Mouse (Mus musculus) heart, postnatal 36 days (tissue): ENCODE data around the gene Crebzf. TPM values are rescaled to one million over a fixed set of nuclear protein-coding genes. Genes with fewer than 3 reads are reported as not detected.

ENCODE experiments used
- DNase-seq, 2 experiments: peaks; one replicate each; pipeline ENCODE4 v3.0.0; 2021 to 2022
- intact Hi-C: fragments of 180-260 bp; cut with DNase I; formaldehyde crosslinking; loops from one replicate; pipeline ENCODE4 v1.15.1; 2025
- total RNA-seq, 2 experiments: library from RNA; stranded (reverse); gene quantifications; 2 replicates each; pipeline ENCODE4 v1.2.3; 2021

Crebzf gene
- total RNA-seq, result 10 to 100 TPM; 18.5 to 21.5 TPM

DNA sequence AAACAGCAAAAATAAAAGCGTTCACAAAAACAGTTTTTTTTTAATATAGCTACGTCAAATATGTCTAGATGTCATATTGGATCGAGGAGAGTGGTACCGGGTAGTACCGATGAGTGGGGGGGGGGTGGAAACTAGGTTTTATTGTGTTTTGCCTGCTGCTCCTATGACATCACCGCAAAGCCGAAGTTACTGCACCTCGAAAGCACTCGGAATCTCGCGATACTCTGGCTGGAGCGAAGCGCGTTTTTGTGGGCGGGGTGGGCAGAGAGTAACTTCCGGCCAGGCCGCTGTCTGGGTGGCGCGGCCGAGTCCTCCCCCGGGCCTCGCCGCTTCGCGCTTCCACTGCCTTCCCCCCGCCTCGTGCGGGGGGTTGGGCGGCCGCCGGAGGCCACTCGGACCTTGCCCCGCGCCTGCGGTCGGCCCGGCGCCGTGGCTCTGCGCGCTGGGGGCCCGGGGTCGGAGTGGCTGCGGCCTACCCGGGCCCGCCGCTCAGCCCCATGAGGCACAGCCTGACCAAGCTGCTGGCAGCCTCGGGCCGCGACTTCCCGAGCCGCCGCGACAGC lies at the start of gene Crebzf:
TSS of gene Crebzf (plus strand) at position 212 of the 563 bp plus-strand sequence.
- intact Hi-C loops, result loop anchor here (1.0 to 2.0 kb wide), 3 partner anchors 16 to 501 kb away; partner anchors contain the start of genes Ccdc89 and Hikeshi
- peak; percentile 93 to 97 for DNase-seq

DNA sequence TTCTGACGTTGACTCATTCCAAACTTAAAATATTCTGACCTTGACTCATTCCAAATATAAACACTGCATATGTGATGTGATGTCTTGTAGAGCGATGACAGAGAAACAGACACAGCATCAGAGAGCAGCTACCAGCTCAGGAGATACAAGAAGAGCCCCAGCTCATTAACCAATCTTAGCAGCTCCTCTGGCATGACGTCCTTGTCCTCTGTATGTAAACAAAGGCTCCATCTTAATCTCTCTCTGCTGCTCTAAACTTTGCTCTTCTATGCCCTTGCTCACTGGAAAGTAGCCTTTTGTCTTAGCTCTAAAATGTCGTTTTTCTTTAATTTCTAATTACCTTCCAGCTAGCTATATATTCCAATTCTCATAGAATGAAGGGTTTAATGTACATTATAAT lies 47.5 kb upstream of the Crebzf start:
- no peak for DNase-seq
- intact Hi-C loops, result no loop called here

DNA sequence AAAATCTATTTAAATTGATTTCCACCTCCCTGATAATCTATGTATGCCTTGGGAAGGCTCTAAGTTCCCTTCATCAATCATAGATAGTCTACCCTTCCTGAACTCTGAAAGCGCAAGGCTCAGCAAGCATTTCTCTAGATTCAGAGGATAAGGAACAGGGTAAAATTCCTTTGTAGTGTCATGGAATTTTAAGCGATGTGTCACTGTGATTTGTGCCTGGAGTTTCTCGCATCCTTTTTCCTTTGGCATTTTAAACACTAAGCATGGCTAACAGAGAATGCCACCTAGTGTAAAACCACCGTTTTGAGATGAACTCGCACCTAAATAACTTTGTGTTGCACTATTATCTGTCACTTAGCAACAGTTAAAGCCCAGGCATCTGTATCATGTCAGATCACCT lies 46.6 kb upstream of the Crebzf start:
- DNase-seq, result no peak
- intact Hi-C loops, result no loop called here

DNA sequence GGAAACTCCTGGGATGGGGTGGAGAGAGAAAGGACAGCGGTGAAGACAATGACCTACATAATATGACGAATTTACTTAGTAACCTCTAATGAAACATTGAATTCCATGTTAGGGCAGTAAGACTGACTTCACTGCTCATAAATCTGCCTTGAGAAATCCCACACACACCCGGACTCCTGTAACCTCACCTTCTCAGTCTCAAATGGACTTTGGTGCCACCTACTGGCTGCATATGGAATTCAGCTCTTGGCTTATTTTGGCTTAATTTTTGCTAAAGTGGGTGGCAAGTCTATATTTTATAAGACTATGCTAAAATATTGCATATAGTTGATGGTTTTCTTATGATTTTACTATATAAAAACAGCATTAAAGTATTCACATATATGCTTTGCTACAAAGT lies 32.6 kb upstream of the Crebzf start:
- intact Hi-C loops, result loop anchor here (1.0 to 5.0 kb wide), 4 partner anchors 11 to 413 kb away; partner anchors contain the start of gene Ccdc83
- peak; percentile 57 to 76 for DNase-seq

DNA sequence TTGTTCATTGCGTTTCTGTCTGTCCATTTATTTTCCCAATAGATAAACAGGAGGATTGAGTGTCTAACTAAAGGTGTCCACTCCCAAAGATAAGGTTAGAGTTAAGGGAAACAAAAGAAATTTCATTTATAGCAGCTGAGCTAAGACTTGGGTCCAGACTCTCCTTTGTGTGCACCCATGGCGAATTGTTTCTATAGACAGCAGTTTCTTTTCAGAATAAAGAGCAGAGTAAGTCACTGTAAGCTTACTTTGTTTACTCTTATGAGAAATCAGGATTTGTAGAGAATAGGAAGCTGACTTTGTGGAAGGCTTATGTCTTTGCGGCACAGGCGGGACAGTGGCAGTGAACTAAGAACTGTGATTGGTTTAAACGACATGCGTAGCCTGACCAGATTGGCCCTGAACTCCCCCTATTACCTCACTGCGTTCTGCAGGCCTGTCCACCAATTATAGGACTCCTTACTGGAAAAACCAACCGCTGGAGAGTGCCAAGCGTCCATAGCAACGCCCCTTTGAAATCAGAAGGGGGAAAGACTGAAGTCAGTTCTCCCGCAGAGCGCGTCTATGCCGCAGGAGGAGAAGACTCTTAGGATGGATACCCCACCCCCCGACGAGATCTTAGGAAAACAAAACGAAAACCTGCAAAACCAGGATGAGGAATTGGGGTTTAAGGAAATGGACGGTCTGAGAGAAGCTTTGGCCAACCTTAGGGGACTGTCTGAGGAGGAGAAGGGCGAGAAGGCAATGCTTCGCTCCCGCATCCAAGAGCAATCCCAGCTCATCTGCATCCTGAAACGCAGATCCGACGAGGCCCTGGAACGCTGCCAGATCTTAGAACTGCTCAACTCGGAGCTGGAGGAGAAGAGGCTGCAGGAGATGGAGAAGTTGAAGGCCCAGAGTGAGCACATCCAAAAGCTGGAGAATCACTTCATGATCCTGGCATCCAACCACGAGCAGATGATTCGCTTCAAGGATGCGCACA lies 16.2 kb upstream of the Crebzf start, which contains the start of gene Ccdc89:
TSS of gene Ccdc89 (plus strand) at position 558 of the 982 bp plus-strand sequence.
- intact Hi-C loops, result loop anchor here (2.0 to 10.0 kb wide), 2 partner anchors 16 to 442 kb away; partner anchors contain the start of genes Crebzf and Eed

DNA sequence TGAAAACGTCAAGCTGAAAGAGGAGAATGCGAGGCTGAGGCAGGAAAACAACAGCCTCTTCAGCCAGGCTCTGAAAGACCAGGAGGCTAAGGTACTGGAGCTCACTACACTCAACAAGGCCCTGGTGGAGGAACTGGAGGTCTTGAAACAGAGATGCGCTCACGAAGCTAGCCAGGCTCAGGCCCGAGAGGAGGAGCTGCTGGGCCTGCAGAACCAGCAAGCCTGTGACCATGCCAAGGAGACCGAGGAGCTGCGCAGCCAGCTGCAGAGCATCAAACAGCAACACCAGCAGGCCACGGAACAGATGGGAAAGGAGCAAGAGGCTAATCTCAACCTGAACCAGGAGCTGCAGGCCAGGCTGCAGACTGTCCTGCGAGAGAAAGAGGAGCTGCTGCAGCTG lies 15.5 kb upstream of the Crebzf start:
- intact Hi-C loops, result loop anchor here (2.0 to 10.0 kb wide), 2 partner anchors 16 to 442 kb away; partner anchors contain the start of genes Crebzf and Eed

More for the DNA sequence above, 16.2 kb upstream of the Crebzf start, which contains the start of gene Ccdc89:
- peak; percentile 75 to 78 for DNase-seq

DNA sequence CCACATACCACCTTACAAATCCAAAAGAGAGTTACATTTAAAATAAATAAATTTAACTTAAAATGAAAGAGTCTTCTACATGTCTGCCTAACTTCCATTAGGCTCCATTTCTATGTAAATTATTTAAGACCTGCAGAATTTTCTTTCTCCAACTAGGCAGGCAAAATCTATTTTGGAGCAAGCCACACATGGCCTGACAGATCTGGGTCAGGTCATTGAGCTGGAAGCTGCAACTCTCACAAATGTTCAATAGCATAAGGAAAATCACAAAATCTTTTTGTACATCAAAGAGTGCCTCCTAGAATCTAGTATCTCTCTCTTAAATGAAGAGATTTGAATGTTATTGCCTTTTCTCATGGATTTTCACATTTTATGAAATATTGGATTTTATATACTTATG lies 10.3 kb upstream of the Crebzf start:
- DNase-seq, result no peak
- intact Hi-C loops, result no loop called here

More for the DNA sequence above, 15.5 kb upstream of the Crebzf start:
- peak in 1 of 2 experiments; percentile 8 for DNase-seq

DNA sequence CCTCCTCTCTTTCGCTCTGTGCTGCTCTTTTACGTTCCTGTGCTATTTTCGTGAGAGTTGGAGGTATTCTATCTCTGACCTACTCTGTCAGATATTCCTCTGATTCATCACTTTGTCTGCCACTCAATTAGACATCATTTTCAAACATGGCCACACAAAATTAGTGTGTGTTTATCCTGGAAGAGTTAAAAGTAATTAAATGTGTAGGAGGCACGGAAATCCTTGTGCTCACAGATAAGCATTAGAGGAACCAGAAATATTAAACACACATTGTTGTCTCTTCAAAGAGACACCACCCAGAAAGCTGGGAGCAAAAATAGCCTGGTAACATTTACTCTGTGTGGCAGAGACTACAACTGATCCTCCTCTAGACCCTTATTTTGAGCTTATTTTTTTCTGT lies 2.5 kb upstream of the Crebzf start:
- DNase-seq, result no peak
- intact Hi-C loops, result no loop called here

DNA sequence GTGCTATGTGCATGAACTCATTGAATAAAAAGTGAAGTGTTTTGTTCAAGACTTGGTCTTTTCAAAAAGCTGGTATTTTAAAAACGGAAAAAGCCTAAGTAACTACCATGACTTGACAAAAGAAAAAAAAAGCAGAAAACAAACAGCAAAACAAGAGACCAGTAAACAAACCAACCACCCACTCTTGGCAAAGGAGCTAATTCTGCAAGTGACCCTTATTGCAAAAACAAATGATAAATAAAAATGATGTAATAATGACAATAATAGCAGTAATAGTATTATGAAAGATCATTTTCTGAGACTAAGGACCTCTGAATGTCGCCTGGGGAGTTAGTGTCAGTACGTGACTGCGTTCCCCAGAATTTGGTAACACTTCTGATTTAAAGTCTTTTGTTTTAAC lies 459 bp upstream of the Crebzf start:
- DNase-seq, result peak in 1 of 2 experiments; percentile 13
- intact Hi-C loops, result loop anchor here (1.0 to 2.0 kb wide), 2 partner anchors 15 to 501 kb away; partner anchors contain the start of genes Ccdc89 and Hikeshi

DNA sequence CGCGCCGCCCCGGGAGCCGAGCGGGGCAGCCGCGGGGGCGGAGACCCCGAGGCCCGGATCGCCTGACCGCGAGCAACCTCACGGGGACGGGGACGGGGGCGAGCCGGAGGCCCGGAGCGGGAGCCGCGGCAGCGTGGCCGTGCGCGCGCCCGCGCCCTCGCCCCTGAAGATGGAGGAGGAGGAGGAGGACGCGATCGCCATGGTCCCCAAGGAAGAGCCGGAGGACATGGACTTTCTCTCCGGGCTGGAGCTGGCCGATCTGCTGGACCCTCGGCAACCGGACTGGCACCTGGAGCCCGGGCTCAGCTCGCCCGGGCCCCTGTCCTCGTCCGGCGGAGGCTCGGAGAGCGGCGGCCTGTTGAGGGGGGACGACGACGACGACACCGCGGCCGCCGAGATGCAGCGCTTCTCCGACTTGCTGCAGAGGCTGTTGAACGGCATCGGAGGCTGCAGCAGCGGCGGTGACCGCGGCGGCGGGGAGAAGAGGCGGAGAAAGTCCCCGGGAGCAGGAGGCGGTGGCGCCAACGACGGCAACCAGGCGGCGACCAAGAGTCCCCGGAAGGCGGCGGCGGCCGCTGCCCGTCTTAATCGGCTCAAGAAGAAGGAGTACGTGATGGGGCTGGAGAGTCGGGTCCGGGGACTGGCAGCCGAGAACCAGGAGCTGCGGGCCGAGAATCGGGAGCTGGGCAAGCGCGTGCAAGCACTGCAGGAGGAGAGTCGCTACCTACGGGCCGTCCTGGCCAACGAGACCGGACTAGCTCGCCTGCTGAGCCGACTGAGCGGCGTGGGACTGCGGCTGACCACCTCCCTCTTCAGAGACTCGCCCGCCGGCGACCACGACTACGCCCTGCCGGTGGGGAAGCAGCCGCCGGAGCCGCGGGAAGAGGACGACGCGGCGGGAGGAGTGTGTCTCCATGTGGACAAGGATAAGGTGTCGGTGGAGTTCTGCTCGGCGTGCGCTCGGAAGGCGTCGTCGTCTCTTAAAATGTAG lies 867 bp downstream of the Crebzf start:
- DNase-seq, result peak; percentile 68 to 76
- intact Hi-C loops, result loop anchor here (1.0 to 2.0 kb wide), 3 partner anchors 13 to 32 kb away; partner anchors contain the start of gene Ccdc89

DNA sequence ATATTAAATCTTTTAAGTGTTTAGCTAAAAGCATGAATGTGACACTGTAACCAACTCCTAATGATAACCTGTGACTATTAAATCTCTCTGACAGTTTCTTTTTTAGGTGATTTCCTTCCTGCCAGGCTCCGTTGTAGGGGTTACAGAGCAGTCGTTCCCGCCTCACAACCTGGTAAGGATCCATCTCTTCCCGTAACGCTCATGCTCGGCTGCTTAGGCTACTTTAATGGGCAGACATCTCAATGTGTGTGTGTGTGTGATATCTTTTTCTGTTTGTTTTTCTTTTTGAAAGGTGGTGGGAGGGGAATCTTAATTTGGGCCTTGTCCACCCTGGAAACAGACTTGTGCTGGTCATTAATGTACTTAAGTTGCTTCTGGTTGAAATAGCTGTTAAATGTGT lies 1.7 kb downstream of the Crebzf start:
- intact Hi-C loops, result loop anchor here (1.0 kb wide), 1 partner anchor 12 kb away; no protein-coding TSS in a partner anchor
- peak in 1 of 2 experiments; percentile 10 for DNase-seq

DNA sequence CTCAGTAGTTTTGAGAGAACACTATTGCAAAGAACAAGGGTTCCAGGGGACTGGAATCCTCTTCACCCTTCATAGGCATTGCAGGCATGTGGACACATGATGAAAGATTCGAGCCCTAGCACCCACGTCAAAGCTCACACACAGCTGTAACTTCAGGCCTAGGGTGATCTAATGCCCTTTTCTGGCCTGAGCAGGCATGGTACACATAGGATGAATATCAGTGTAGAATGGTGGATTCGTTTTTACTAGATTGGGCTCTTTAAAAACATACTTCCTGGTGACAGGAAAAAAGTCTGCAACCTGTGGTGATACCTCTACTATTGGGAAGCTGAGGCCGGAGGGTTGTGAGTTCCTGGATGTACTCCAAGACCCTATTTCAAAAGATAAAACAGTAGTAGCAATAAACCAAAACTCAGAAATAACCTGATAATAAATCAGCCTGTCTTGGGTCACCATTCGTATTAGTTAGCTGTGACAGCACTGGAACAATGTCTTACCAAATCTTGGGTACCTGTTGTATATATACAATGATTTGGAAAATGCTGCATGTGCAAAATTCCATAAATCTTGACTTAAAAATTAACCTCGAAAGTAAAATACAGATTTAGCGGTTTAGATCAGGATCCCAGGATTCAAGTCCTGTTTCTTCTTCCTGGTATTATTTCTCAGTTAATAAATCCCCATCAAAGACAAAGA lies 13.8 kb downstream of the Crebzf start:
- DNase-seq, result no peak
- intact Hi-C loops, result loop anchor here (1.0 kb wide), 1 partner anchor 12 kb away; no protein-coding TSS in a partner anchor

DNA sequence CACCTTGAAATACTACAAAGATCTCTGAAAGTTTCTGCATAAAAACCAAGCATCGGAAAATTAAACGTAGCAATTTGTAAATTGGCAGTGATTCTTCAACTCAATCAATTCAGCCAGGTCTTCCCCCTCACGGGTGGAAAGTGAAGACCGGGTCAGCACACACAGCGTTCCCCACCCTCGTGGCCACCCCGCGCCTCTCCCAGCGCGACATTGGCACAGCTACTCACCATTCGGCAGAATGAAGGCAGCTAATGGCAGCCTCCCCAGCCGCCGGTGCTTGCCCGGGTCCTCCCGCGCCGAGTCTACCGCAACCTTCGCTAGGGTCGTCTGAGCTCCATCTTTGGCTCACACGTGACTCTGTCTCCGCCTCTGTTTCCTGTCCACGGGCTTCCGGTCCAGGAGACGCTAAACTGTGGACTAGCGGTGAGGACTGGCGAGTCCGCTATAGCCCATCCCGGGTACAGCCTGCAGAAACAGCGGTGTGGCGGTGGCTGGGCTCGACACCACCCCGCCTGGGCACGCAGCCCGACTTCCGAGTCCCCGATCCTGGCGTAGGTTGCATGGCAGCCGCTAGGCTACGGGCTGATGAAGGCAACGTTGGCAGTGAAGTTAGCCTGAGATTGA lies 14.4 kb downstream of the Crebzf start, which contains the start of gene Tmem126a:
TSS of gene Tmem126a (minus strand) at position 385 of the 624 bp plus-strand sequence.
- peak; percentile 84 to 87 for DNase-seq
- intact Hi-C loops, result loop anchor here (1.0 kb wide), 2 partner anchors 13 to 18 kb away; no protein-coding TSS in a partner anchor

DNA sequence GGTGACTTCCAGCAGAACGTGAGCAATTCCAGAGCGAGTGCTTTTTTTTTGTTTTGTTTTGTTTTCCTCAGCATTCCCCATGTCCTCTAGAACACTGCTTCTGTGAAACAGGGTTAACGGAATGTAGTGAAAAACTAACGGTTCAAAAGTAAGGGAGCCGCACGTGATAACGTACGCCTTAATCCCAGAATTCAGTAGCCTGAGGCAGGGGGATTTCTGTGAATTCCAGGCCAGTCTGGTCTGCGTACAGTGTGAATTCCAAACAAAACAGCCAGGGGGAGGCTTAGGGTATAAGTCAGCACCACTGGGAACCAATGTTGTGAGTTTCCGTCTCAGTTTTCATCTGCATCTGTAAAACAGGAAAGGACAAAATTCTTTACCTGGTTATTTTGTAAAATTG lies 15.0 kb downstream of the Crebzf start:
- intact Hi-C loops, result loop anchor here (1.0 kb wide), 1 partner anchor 18 kb away; no protein-coding TSS in a partner anchor

DNA sequence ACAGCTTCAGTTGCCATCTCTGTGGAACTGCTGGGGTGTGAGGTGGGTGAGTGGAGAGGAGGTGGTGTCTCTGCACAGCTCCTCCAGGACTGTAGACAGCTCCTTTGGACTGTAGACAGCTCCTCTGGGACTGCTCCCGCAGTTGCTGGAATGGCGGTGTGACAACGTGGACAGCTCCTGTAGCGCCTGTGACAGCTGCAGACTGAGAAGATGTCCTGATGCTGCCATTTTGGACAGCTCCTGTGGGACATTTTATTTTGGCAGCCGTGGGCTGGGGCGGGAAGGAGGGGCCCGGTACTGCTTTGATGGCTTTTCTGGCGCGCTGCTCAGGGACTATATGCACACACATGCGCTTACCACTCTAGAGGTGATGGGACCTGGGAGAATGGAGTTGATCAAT lies 17.8 kb downstream of the Crebzf start:
- intact Hi-C loops, result no loop called here
- DNase-seq, result no peak

More for the DNA sequence above, 15.0 kb downstream of the Crebzf start:
- peak in 1 of 2 experiments; percentile 10 for DNase-seq

DNA sequence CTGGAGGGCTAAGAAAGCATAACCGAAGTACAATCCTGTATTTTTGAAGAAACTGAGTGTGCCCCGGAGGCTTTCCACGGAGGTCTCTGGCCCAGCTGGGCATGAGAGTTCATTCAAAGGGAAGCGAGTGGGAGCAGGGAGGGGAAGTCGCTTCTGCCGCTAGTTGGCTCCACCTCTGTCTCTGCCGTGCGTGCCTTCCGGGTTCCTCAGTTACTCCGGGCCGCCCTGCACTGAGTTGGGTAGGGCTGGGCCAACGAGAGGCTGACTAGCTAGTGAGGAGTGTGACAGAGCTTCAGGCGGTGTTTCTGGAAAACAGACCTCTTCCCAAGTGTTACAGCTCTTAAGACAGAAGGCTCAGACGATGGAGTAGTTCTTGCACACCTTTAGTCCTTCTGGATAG lies 18.4 kb downstream of the Crebzf start:
- intact Hi-C loops, result no loop called here
- DNase-seq, result peak; percentile 18 to 32

DNA sequence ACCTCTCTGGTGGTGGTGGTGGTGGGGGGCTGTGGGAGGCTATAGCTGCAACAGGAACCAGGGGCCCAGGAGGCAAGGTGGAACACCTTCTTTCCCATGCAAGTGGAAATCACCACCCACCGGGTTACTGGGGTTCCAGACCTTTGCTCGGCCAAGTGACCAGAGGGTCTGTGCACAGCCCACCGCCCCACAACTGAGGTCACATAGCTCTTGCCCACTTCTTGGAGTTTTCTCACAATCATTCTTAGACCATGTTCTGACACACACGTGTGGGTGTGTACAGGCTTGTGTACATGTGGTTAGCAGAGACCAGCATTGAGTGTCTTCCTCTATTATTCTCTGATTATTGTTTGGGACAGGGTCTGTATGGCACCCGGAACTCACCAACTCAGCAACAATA lies 18.9 kb downstream of the Crebzf start:
- no peak for DNase-seq
- intact Hi-C loops, result no loop called here

DNA sequence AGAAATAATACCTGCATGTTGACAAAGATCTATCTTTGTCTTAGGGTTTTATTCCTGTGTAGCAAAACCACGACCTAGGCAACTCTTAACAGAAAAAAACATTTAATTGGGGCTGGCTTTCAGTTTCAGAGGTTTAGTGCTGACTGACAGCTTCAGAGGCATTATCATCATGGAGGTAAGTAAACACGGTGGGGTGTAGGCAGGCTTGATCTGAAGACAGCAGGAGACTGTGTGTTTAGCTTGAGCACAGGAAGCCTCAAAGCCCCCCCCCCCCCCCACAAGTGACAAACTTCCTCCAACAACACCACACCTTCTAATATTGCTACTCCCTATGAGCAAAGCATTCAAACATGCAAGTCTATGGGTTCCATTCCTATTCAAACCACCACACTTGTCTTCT lies 31.0 kb downstream of the Crebzf start:
- no peak for DNase-seq
- intact Hi-C loops, result no loop called here
